Mouse (Mus musculus) CD4-positive, CD25-positive, alpha-beta regulatory T cell, adult 4 months (primary cell): ENCODE results near the gene Sec1. TPM values are rescaled to one million over a fixed set of nuclear protein-coding genes. Genes with fewer than 3 reads are reported as not detected.

Experiments used
- ATAC-seq: one replicate; pipeline ENCODE4 v1.8.0; 2017
- polyA plus RNA-seq, 2 experiments: library from polyadenylated mRNA; unstranded; fragments of 100-300 nt; shearing (Covaris generic); gene quantifications; one replicate each; pipeline ENCODE4 v1.2.1; 2017

Gene Sec1
- polyA plus RNA-seq, 2 experiments from 2014 or later = 0.30 TPM; not detected in 1

- ATAC-seq = no peak
These were observed 23.0 kb upstream of the Sec1 start for GRCm38 (mm10) chr7:45716952-45717917.

- no peak for ATAC-seq
These were observed 22.3 kb upstream of the Sec1 start for GRCm38 (mm10) chr7:45716460-45716857.

- no peak for ATAC-seq
These were observed 21.7 kb upstream of the Sec1 start for GRCm38 (mm10) chr7:45715741-45716459.

GRCm38 (mm10) chr7:45715090-45715708, 21.0 kb upstream of the Sec1 start, which contains the start of gene Rpl18:
Rpl18 (plus strand) TSS chr7:45715457.
- ATAC-seq = peak; percentile 90

GRCm38 (mm10) chr7:45714630-45715089, 20.5 kb upstream of the Sec1 start:
- ATAC-seq = no peak

GRCm38 (mm10) chr7:45713881-45714520, 19.8 kb upstream of the Sec1 start:
- ATAC-seq = no peak

GRCm38 (mm10) chr7:45713396-45713795, 19.2 kb upstream of the Sec1 start:
- ATAC-seq = no peak

GRCm38 (mm10) chr7:45712022-45712757, 18.0 kb upstream of the Sec1 start:
- ATAC-seq = no peak

GRCm38 (mm10) chr7:45711316-45712021, 17.3 kb upstream of the Sec1 start:
- no peak for ATAC-seq

- no peak for ATAC-seq
These were observed 16.4 kb upstream of the Sec1 start for GRCm38 (mm10) chr7:45710477-45711191.

- no peak for ATAC-seq
These were observed 15.6 kb upstream of the Sec1 start for GRCm38 (mm10) chr7:45709677-45710355.

- ATAC-seq = no peak
These were observed 14.8 kb upstream of the Sec1 start for GRCm38 (mm10) chr7:45709036-45709435.

- no peak for ATAC-seq
These were observed 14.1 kb upstream of the Sec1 start for GRCm38 (mm10) chr7:45708221-45708761.

- peak; percentile 24 for ATAC-seq
These were observed 13.3 kb upstream of the Sec1 start for GRCm38 (mm10) chr7:45707375-45707967.

GRCm38 (mm10) chr7:45706721-45707241, 12.6 kb upstream of the Sec1 start:
- peak; percentile 10 for ATAC-seq

GRCm38 (mm10) chr7:45705873-45706281, 11.7 kb upstream of the Sec1 start:
- ATAC-seq = no peak

GRCm38 (mm10) chr7:45705443-45705864, 11.3 kb upstream of the Sec1 start:
- no peak for ATAC-seq

- peak; percentile 80 for ATAC-seq
These were observed 10.7 kb upstream of the Sec1 start, which contains the start of gene Dbp for GRCm38 (mm10) chr7:45704730-45705442. Dbp (plus strand) TSS chr7:45705088.
